Mouse (Mus musculus) heart, adult 2 months (tissue): ENCODE results near the gene Stk11.

Experiments used
- CTCF ChIP-seq: fragments of 200-600 bp; IDR thresholded peaks from 2 replicates; pipeline ENCODE4 v1.8.1; 2022; ENCODE audit warnings: antibody characterized with exemption, mild to moderate bottlenecking, moderate library complexity
- POLR2A ChIP-seq: fragments of 200-500 bp; IDR thresholded peaks from 2 replicates; pipeline ENCODE4 v1.6.1; 2011; ENCODE audit warnings: mild to moderate bottlenecking, low read depth, low read length, control low read depth; ENCODE audit not compliant: insufficient read depth

- TF ChIP-seq CTCF (no peak), POLR2A (peak; percentile 71)
Measured at GRCm38 (mm10) chr10:80158307-80158986, 42.8 kb downstream of the Stk11 start.
